Mouse (Mus musculus) spleen, adult 2 months (tissue): ENCODE measurements at regions not wholly inside any gene's neighbourhood (a gene's known extent, or its start where the extent isn't known, plus 50 kb on each side); places are given as distances from the start of the nearest gene placed in this dataset.

Experiments used
- DNase-seq, 2 experiments: peaks; one replicate each; pipeline versions ENCODE4 v3.0.0 to v3.0.0-alpha.2; 2012 to 2021; ENCODE audit warnings: low spot score in 2 of 2, low read depth in 1 of 2
- H3K27ac ChIP-seq: fragments of 200-500 bp; 2 replicates; pipeline ENCODE4 v1.5.1; 2012; ENCODE audit warnings: low read length, inconsistent platforms; ENCODE audit not compliant: insufficient read depth
- H3K27me3 ChIP-seq: fragments of 200-500 bp; 2 replicates; pipeline ENCODE4 v1.6.1; 2012; ENCODE audit warnings: mild to moderate bottlenecking, moderate library complexity, low read length, inconsistent platforms; ENCODE audit not compliant: control insufficient read depth, insufficient read depth
- H3K36me3 ChIP-seq: fragments of 200-500 bp; 2 replicates; pipeline ENCODE4 v1.6.1; 2012; ENCODE audit warnings: mild to moderate bottlenecking, low read length, inconsistent platforms; ENCODE audit not compliant: control insufficient read depth, insufficient read depth
- H3K4me1 ChIP-seq: fragments of 200-500 bp; 2 replicates; pipeline ENCODE4 v1.6.1; 2011; ENCODE audit warnings: inconsistent platforms; ENCODE audit not compliant: control insufficient read depth, insufficient read depth, insufficient read length
- H3K4me3 ChIP-seq: fragments of 200-500 bp; 2 replicates; pipeline ENCODE4 v1.5.1; 2011; ENCODE audit warnings: mild to moderate bottlenecking, inconsistent platforms; ENCODE audit not compliant: insufficient read depth, insufficient read length; ENCODE audit errors: extremely low read depth
- CTCF ChIP-seq: fragments of 200-500 bp; IDR thresholded peaks from 2 replicates; pipeline ENCODE4 v1.5.1; 2011; ENCODE audit warnings: mild to moderate bottlenecking, inconsistent platforms; ENCODE audit not compliant: insufficient read depth, insufficient read length, insufficient replicate concordance; ENCODE audit errors: extremely low read depth
- POLR2A ChIP-seq: fragments of 200-500 bp; IDR thresholded peaks from 2 replicates; pipeline ENCODE4 v1.6.1; 2011; ENCODE audit warnings: low read depth, low read length, inconsistent platforms
- WGBS: fragments of 180-500 bp; shearing (Covaris S2); methylation state at CpG from one replicate; pipeline ENCODE4 v1.1.7; 2018; 5-methylcytosine and 5-hydroxymethylcytosine counted together

DNA sequence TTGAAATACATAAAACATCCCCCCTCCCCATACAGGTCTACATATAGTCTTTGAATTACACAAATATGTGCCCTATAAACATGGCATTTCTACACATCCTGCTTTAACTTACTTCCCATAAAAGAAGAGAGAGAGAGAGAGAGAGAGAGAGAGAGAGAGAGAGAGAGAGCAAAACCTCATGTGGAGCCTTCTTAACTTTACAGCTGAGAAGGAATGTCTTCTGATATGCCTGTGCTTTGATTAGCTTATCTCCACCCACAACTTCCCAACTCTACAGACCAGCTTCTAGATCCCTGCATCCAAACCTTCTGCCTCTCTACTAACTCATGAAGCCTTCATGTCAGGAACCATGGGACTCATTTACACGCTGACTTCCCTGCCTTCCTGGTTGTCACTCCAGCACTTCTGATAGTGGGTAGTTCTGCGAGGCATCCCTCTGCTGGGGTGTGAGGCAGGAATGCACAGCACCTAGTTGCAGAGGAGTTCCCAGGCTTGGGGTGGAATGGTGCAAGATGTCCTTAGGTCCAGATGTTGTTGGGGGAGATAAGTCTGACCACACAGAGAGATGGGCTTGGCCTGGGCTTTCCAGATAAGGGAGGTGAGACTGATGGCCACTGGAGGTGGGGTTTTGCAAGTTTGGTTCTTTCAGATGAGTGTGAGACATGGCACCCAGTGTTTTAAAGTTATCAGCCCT lies 122.4 kb upstream of the Bmp2 start:
- Histone ChIP-seq H3K27me3 (no peaks in the 10 kb centered on the region), H3K4me1 (no peaks in the 10 kb centered on the region), H3K36me3 (no peaks in the 10 kb centered on the region), H3K4me3 (no peak overlapping the region), H3K27ac (no peak overlapping the region)
- TF ChIP-seq POLR2A (no peak), CTCF (no peak)
- DNase-seq: no peak
- 82% methylated on average over 2 of the region's 2 CpGs for WGBS

DNA sequence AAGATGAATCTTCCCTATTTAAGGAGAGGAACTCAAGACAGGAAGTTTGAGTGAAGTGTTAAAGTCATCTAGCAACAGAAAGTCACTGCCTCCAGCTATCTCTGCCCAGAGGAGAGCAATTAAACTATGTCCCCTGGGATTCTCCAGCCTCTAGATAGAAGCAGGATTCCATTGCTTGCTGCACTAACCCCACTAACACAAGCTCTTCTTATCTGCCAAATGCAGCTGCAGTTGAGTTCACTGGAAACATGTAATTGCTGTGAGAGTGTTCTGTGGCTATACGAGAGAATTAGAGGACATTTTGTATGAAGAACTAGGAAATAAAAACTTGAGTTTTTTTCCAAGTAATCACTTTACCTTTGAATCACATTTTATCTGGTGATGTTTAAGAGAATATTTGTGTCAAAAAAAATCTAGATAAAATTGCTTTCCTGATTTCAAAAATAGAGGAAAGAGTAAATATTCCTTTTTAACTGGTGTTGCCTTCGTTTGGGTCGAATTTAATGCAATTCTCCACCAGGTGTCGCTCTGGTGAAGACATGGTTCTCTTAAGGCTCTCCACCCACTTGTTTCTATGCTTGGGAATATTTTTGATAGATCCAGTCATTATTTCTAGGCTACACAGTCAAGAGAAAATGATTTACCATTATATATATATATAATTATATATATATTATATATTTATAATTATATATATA lies 121.1 kb upstream of the Bmp2 start:
- Histone ChIP-seq H3K27ac (no peak overlapping the region), H3K4me1 (no peaks in the 10 kb centered on the region), H3K4me3 (no peak overlapping the region), H3K36me3 (no peaks in the 10 kb centered on the region), H3K27me3 (no peaks in the 10 kb centered on the region)
- 33% methylated on average over 4 of the region's 4 CpGs for WGBS
- TF ChIP-seq CTCF (no peak), POLR2A (no peak)
- DNase-seq: no peak

GRCm38 (mm10) chr2:133432141-133432813 lies 119.7 kb upstream of the Bmp2 start:
- Histone ChIP-seq H3K4me1 (no peaks in the 10 kb centered on the region), H3K4me3 (no peak overlapping the region), H3K27me3 (no peaks in the 10 kb centered on the region), H3K36me3 (no peaks in the 10 kb centered on the region), H3K27ac (no peak overlapping the region)
- DNase-seq: no peak
- 87% methylated on average over 10 of the region's 10 CpGs for WGBS
- no peak for TF ChIP-seq CTCF

- WGBS: 80% methylated on average over 22 of the region's 22 CpGs
- no peak for TF ChIP-seq POLR2A
- DNase-seq: no peak
Observed at GRCm38 (mm10) chr2:133436913-133437843, 114.8 kb upstream of the Bmp2 start.

DNA sequence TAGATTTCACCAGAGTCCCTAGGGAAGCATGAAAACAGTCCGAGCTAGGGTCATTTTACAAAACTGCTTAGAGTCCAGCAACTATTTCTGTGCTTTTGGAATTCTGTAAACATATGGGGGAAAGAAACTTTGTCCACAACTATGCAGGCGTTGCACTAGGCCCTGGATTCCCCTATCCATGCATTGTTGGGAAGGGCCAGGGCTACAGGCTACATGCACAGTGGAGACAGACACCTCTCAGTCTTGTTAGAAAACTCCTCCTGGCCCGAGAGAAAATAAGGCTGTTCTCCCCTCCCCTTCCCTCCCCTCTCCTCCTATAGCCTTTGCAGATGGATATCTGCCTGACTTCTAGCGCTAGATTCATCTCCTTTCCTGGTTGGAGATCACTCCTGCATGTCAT lies 113.9 kb upstream of the Bmp2 start:
- no peaks in the 10 kb centered on the region for H3K4me1 ChIP-seq
- TF ChIP-seq POLR2A (no peak), CTCF (no peak)
- no peak overlapping the region for H3K4me3 ChIP-seq
- no peaks in the 10 kb centered on the region for H3K36me3 ChIP-seq
- H3K27me3 ChIP-seq: no peaks in the 10 kb centered on the region
- WGBS: 80% methylated on average over 4 of the region's 4 CpGs
- no peak for DNase-seq
- no peak overlapping the region for H3K27ac ChIP-seq

More at GRCm38 (mm10) chr2:133436913-133437843, 114.8 kb upstream of the Bmp2 start:
- Histone ChIP-seq H3K4me1 (no peaks in the 10 kb centered on the region), H3K27ac (no peak overlapping the region), H3K36me3 (no peaks in the 10 kb centered on the region), H3K4me3 (no peak overlapping the region), H3K27me3 (no peaks in the 10 kb centered on the region)

DNA sequence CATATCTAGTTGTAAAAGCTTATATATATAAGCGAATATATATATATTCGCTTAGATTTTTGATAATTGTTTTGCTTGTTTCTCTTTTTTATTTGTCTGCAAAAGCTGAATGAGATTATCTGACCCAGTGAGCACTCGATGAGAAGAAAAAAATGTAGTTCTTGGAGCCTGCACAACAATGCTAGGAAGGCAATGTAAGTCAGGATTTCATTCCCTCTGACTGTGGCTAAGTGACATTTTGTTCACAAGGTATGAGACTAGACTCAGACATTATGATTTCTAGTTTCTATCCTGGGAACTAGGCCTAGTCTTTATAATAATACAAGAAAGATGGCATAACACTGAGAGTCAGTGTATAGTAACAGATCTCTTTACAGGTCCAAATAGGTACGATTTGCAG lies 108.9 kb upstream of the Bmp2 start:
- no peak for DNase-seq
- no peaks in the 10 kb centered on the region for H3K36me3 ChIP-seq

More for the DNA sequence above, 108.9 kb upstream of the Bmp2 start:
- Histone ChIP-seq H3K4me1 (no peaks in the 10 kb centered on the region), H3K27me3 (no peaks in the 10 kb centered on the region), H3K4me3 (no peak overlapping the region), H3K27ac (no peak overlapping the region)
- 92% methylated on average over 4 of the region's 4 CpGs for WGBS
- TF ChIP-seq POLR2A (no peak), CTCF (no peak)
